Mouse (Mus musculus) macrophage (primary cell): ENCODE results near the gene Brd3os. TPM values are rescaled to one million over a fixed set of nuclear protein-coding genes. Genes with fewer than 3 reads are reported as not detected.

Experiments
- H3K27ac ChIP-seq: fragments of 350-480 bp; formaldehyde crosslinking; 2 replicates; pipeline ENCODE4 v1.9.0; 2021
- H3K36me3 ChIP-seq: fragments of 350-480 bp; formaldehyde crosslinking; 2 replicates; pipeline ENCODE4 v1.9.0; 2021; ENCODE audit errors: inconsistent target
- H3K4me3 ChIP-seq: fragments of 350-480 bp; formaldehyde crosslinking; 2 replicates; pipeline ENCODE4 v1.9.0; 2021; ENCODE audit errors: inconsistent target
- H3K79me2 ChIP-seq: fragments of 350-480 bp; formaldehyde crosslinking; 2 replicates; pipeline ENCODE4 v1.9.0; 2021; ENCODE audit errors: inconsistent target
- WGBS: methylation state at CpG from one replicate; pipeline ENCODE4 v1.1.7; 2026; ENCODE audit warnings: inconsistent platforms; ENCODE audit not compliant: missing documents; 5-methylcytosine and 5-hydroxymethylcytosine counted together
- polyA plus RNA-seq: library from polyadenylated mRNA; stranded (reverse); fragments of 250-400 nt; gene quantifications from 3 replicates; pipeline ENCODE4 v1.2.4, GENCODE M21; 2018; ENCODE audit warnings: inconsistent platforms
- total RNA-seq, 78 experiments: library from RNA; depleted of rRNA; stranded (reverse); fragments of 250-400 nt; gene quantifications; 1 replicate in 9 of 78; 2 replicates in 24 of 78; 3 replicates in 43 of 78; 4 replicates in 2 of 78; pipeline ENCODE4 v1.2.4; 2018; ENCODE audit warnings: inconsistent platforms in 56 of 78

Brd3os gene
- 1 to 10 TPM in 4 of 26 experiments, under 1 TPM in 6, not detected in 16; 0.37 to 2.0 (median 0.86) TPM for total RNA-seq (2018; cell fraction: chromatin; rRNA removed)
- 1 to 10 TPM in 10 of 26 experiments, under 1 TPM in 16; 0.29 to 1.6 (median 0.92) TPM for total RNA-seq (2018; cell fraction: cytosol; rRNA removed)
- total RNA-seq (2018; cell fraction: nucleus; rRNA removed), result 1 to 10 TPM in 5 of 26 experiments, under 1 TPM in 14, not detected in 7; 0.29 to 2.3 (median 0.63) TPM
- polyA plus RNA-seq, result 0.59 to 1.1 TPM (median 0.90 TPM) in 3 replicates

GRCm38 (mm10) chr2:27441767-27442707 is at the start of gene Brd3os:
Gene Brd3os (plus strand): TSS chr2:27442324.
- H3K4me3 ChIP-seq, result peak within 1 kb of the TSS; percentile 34
- peaks cover 4% of the 10 kb centered on the region; the same call in 1 of the 2 replicates for H3K36me3 ChIP-seq
- WGBS, result 4% methylated on average over 32 of the region's 36 CpGs
- no peak within 1 kb of the TSS for H3K27ac ChIP-seq
- no peaks in the 10 kb centered on the region for H3K79me2 ChIP-seq

- Histone ChIP-seq H3K79me2 (peaks cover 95% of the 10 kb centered on the region; the same call in 1 of the 2 replicates), H3K27ac (no peak overlapping the region), H3K4me3 (no peak overlapping the region), H3K36me3 (no peaks in the 10 kb centered on the region)
- WGBS, result 92% methylated on average over 9 of the region's 10 CpGs
Observed at GRCm38 (mm10) chr2:27394158-27394832, 47.8 kb upstream of the Brd3os start.

GRCm38 (mm10) chr2:27396656-27397440 is 45.3 kb upstream of the Brd3os start:
- Histone ChIP-seq H3K79me2 (peaks cover 79% of the 10 kb centered on the region; the same call in 1 of the 2 replicates), H3K27ac (no peak overlapping the region), H3K36me3 (no peaks in the 10 kb centered on the region), H3K4me3 (no peak overlapping the region)
- 95% methylated on average over 17 of the region's 17 CpGs for WGBS

GRCm38 (mm10) chr2:27400083-27400482 is 42.0 kb upstream of the Brd3os start:
- H3K36me3 ChIP-seq, result no peaks in the 10 kb centered on the region

GRCm38 (mm10) chr2:27401544-27401943 is 40.6 kb upstream of the Brd3os start:
- Histone ChIP-seq H3K79me2 (peaks cover 72% of the 10 kb centered on the region; the same call in 1 of the 2 replicates), H3K4me3 (no peak overlapping the region), H3K36me3 (no peaks in the 10 kb centered on the region), H3K27ac (no peak overlapping the region)
- WGBS, result 53% methylated on average over 2 of the region's 2 CpGs

More at GRCm38 (mm10) chr2:27400083-27400482, 42.0 kb upstream of the Brd3os start:
- Histone ChIP-seq H3K27ac (no peak overlapping the region), H3K4me3 (no peak overlapping the region), H3K79me2 (peaks cover 76% of the 10 kb centered on the region; the same call in 1 of the 2 replicates)
- WGBS, result 78% methylated on average over 2 of the region's 2 CpGs

GRCm38 (mm10) chr2:27404375-27405093 is 37.6 kb upstream of the Brd3os start:
- 80% methylated on average over 6 of the region's 6 CpGs for WGBS
- H3K4me3 ChIP-seq, result no peak overlapping the region
- no peaks in the 10 kb centered on the region for H3K36me3 ChIP-seq
- H3K27ac ChIP-seq, result peak overlapping the region; percentile 15; the same call in 1 of the 2 replicates
- peaks cover 73% of the 10 kb centered on the region; the same call in 1 of the 2 replicates for H3K79me2 ChIP-seq

- peaks cover 75% of the 10 kb centered on the region; the same call in 1 of the 2 replicates for H3K79me2 ChIP-seq
- H3K4me3 ChIP-seq, result no peak overlapping the region
- 76% methylated on average over 5 of the region's 5 CpGs for WGBS
- H3K27ac ChIP-seq, result peak overlapping the region; percentile 15; the same call in 1 of the 2 replicates
- no peaks in the 10 kb centered on the region for H3K36me3 ChIP-seq
Observed at GRCm38 (mm10) chr2:27405094-27405884, 36.8 kb upstream of the Brd3os start.

GRCm38 (mm10) chr2:27406928-27407327 is 35.2 kb upstream of the Brd3os start:
- 74% methylated on average over 5 of the region's 5 CpGs for WGBS
- H3K27ac ChIP-seq, result no peak overlapping the region
- no peak overlapping the region for H3K4me3 ChIP-seq

GRCm38 (mm10) chr2:27408194-27408593 is 33.9 kb upstream of the Brd3os start:
- Histone ChIP-seq H3K4me3 (no peak overlapping the region), H3K27ac (no peak overlapping the region), H3K79me2 (peaks cover 93% of the 10 kb centered on the region; the same call in 1 of the 2 replicates), H3K36me3 (no peaks in the 10 kb centered on the region)
- WGBS, result 94% methylated on average over 2 of the region's 3 CpGs

More at GRCm38 (mm10) chr2:27406928-27407327, 35.2 kb upstream of the Brd3os start:
- Histone ChIP-seq H3K36me3 (no peaks in the 10 kb centered on the region), H3K79me2 (peaks cover 92% of the 10 kb centered on the region; the same call in 1 of the 2 replicates)

GRCm38 (mm10) chr2:27410518-27411140 is 31.5 kb upstream of the Brd3os start:
- Histone ChIP-seq H3K4me3 (no peak overlapping the region), H3K36me3 (no peaks in the 10 kb centered on the region), H3K27ac (no peak overlapping the region), H3K79me2 (peaks cover 100% of the 10 kb centered on the region; the same call in 1 of the 2 replicates)
- whole genome bisulfite sequencing, result 90% methylated on average over 5 of the region's 6 CpGs

GRCm38 (mm10) chr2:27411688-27412174 is 30.4 kb upstream of the Brd3os start:
- 23% methylated on average over 8 of the region's 8 CpGs for WGBS
- no peaks in the 10 kb centered on the region for H3K36me3 ChIP-seq
- no peak overlapping the region for H3K4me3 ChIP-seq
- peak overlapping the region; percentile 28 for H3K27ac ChIP-seq
- H3K79me2 ChIP-seq, result peaks cover 100% of the 10 kb centered on the region; the same call in 1 of the 2 replicates

GRCm38 (mm10) chr2:27412245-27412800 is 29.8 kb upstream of the Brd3os start:
- WGBS, result 64% methylated on average over 7 of the region's 7 CpGs
- Histone ChIP-seq H3K36me3 (no peaks in the 10 kb centered on the region), H3K4me3 (no peak overlapping the region), H3K27ac (peak overlapping the region; percentile 28), H3K79me2 (peaks cover 100% of the 10 kb centered on the region; the same call in 1 of the 2 replicates)
